Mouse (Mus musculus) lung, postnatal 0 days (tissue): Measurements from ENCODE around the gene Rbm46.

Experiments
- CTCF ChIP-seq: IDR thresholded peaks from 2 replicates; pipeline ENCODE4 v1.5.1; 2016; ENCODE audit warnings: antibody characterized with exemption, mild to moderate bottlenecking
- EP300 ChIP-seq: IDR thresholded peaks from 2 replicates; pipeline ENCODE4 v1.6.1; 2016; ENCODE audit warnings: antibody characterized with exemption, mild to moderate bottlenecking, control low read depth

GRCm38 (mm10) chr3:82908671-82909070, 32.4 kb upstream of the Rbm46 start:
- TF ChIP-seq CTCF = no peak
- no peak for TF ChIP-seq EP300
